Mouse (Mus musculus): Measurements from ENCODE around the gene Vat1l.

The Vat1l gene

GRCm38 (mm10) chr8:114298253-114298652 is 92.8 kb downstream of the Vat1l start:
- no peak for DNase-seq

DNA sequence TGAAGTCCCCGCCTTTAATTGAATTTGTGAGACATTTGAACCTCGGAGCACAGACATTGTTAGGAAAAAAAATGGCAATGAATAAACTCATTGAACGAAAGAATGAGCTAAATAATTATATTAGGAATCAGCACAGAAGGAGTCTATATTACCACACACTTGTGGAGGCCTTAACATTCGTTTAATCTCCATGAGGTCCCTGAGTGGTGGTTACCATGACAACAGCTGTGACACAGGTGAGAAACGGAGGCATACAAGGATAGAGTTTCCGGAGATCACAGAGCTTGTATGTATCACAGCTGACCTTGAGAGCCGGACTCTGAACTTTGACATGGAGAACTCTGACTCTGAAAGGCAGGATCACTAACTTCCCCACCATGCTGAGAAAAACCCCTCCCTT is 94.7 kb downstream of the Vat1l start:
- DNase-seq = no peak

- no peak for DNase-seq
Measured at GRCm38 (mm10) chr8:114306296-114306695, 100.9 kb downstream of the Vat1l start.

DNA sequence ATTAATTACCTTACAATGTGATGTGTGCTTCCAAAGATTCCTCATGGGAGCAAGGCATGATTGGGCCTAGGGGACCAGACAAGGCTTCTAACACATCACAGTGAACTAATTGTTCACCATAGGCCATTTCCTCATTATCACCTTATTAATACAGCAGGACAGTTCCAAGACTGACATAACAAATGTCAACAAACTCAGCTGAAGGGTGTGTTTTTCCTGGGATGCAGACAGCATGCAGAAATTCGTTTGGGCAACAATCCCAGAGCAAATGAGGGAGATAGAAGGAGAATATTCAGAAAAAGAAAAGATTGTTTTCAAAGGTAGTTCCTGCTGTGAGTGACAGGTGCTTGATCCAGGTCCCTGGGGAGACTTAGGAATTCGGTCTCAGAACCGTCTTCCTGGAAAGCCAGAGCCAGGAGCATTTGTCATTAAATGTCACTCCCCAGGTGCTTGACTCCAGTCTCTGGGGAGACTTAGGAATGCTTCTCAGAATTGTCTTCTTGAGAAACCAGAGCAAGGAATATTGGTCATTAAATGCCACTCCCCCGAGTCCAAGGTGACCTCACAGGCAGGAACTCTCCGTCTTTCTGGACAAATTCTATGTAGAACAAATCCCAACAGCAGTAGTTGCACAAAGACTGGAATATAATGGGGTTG is 109.4 kb downstream of the Vat1l start:
- DNase-seq = no peak

GRCm38 (mm10) chr8:114318161-114318560 is 112.7 kb downstream of the Vat1l start:
- no peak for DNase-seq

DNA sequence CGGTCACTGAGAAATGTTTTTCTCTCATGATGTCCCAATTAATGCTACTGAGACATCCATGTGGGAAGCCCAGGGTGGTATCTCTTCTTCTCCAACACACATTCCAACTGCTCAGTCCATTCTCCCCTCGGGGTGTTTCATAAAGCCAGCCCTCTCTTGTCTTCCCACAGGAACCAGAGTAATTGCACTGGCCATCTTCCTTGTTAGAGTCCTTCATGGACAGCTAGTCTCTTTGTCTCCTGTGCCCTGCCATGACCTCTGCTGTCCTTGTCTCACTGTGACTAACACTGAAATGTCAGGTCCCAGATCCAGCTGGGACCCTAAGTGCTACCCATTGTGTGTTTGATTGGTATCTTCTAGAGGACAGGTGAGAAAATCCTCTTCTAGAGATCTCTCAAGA is 116.7 kb downstream of the Vat1l start:
- DNase-seq = no peak

DNA sequence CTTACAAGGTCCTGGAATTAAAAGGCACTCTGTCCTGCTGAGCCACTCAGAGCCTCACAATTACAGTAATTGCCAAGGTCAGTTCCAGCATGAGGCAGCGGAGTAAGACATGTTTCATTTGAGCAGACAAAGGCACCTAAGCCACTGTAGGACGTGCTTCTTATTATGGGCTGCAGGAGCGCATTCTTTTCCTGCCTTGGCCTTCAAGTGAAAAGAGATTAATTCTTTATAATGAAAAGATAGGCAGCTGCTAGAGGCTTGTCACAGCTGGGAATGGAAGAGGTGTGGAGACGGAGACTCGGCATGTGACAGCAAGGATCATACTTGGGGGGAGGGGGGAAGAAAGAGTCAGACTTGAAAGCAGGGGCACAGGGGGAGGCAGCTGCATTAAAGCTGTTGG is 126.5 kb downstream of the Vat1l start:
- no peak for DNase-seq

GRCm38 (mm10) chr8:114332949-114333348 is 127.5 kb downstream of the Vat1l start:
- DNase-seq = no peak

- no peak for DNase-seq
Measured at GRCm38 (mm10) chr8:114335721-114336120, 130.3 kb downstream of the Vat1l start.

DNA sequence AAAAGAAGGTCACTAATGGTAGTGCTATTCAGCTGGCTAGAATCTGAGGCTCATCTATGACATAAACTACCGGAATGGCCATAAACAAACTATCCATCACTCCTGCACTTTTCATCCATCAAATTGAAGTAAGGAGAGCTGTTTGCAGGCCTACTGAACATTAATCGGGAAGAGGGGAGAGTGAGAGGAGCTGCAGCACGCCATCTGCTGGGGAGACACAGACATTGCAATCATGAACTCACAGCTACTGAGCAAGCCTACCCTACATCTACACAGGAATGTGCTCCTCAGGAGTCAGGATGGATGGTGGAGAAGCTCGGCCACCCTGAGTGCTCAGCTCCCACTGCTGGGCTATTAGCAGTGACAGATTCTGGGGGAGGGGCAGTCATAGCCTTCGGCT is 136.9 kb downstream of the Vat1l start:
- DNase-seq = no peak

DNA sequence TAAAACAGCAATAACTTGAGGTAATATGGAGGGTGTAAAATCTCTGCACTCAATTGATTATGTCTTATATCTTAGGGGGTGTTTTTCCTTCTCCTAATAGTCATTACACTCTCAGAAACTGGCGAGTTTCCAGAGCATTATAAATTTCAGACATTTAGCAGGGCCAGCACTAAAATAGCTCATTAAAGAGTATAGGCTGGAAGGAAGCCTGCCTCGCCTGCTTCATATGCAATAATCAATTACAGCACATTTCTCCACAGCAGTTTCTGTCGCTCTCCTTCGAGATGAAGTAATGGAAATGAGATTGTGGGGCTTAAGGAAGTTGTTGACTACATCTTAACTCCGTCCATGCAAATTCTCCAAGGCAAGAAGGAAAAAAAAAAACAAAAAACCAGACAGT is 139.4 kb downstream of the Vat1l start:
- no peak for DNase-seq

DNA sequence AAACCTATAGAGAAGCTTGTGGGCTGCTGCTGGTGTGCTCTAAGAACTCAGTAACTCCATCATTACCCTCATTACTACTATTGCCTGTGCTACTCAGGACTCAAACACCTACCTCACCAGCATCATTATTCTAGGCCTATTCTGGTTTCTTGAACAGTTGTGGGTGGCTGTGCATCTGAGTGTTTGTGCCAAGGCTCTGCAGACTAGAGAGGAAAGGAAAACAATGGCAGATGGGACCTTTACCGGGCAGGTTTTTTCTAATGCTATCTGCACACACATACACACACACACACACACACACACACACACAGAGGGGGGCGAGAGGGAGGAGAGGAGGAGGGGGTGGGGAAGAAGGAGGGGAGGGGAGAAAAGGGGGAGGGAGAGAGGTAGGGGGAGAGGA is 140.6 kb downstream of the Vat1l start:
- DNase-seq = no peak

DNA sequence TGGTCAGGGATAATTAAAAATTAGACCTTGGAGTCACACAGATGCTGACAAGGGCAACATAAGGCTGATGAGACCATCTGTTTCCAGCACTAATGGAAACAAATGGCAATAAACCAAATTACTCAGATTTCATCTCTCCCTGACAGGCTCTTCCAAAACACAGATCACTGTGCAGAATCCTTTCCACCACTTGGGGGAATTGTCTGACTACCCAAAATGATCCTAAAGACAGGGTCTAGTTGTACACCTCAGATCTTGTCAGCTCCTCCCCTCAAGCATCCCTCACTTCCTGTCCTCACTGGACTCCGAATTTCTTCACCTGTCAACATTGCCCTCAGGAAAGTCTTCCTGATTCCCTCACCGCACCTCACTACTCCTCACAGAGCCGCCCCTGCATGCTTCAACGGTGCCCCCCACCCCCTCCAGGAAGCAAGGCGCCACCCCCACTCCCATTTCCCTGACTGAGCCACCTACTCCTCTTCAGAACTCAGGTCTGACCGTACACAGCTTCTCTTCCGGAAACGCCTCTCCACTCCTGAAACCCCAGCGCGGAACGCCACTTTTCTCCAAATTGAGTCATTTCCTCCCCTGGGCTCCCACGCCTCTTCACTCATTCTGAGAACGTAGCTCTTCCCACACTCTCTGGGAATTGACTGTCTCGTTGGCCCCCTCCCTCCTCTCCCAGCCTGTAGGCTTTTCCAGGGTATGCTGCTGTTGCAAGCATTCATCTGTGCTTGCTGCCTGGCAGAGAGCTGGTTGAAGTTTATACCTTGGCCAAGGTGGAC is 146.4 kb downstream of the Vat1l start:
- DNase-seq = peak; percentile 19

GRCm38 (mm10) chr8:114360506-114360905 is 155.1 kb downstream of the Vat1l start:
- DNase-seq = no peak

DNA sequence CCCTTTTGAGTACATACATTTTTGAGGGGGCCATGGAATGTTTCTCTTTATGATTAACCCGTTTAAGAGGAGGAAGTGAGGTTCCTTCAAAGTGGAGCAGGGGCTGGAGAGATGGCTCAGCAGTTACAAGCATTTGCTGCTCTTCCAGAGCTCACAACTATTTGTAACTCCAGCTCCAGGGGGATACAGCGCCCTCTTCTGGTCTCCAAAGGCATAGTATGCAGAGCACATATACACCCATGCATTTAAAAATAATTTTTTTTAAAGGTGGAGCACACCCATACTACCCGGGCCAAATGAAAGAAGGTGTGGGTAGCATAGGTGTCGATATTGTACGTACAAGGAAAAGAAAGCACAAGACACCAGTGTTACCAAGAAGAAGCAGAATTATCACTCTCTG is 157.8 kb downstream of the Vat1l start:
- peak; percentile 12 for DNase-seq

GRCm38 (mm10) chr8:114363656-114364055 is 158.2 kb downstream of the Vat1l start:
- DNase-seq = no peak

- peak; percentile 86 for DNase-seq
Measured at GRCm38 (mm10) chr8:114369038-114369976, 163.9 kb downstream of the Vat1l start.

DNA sequence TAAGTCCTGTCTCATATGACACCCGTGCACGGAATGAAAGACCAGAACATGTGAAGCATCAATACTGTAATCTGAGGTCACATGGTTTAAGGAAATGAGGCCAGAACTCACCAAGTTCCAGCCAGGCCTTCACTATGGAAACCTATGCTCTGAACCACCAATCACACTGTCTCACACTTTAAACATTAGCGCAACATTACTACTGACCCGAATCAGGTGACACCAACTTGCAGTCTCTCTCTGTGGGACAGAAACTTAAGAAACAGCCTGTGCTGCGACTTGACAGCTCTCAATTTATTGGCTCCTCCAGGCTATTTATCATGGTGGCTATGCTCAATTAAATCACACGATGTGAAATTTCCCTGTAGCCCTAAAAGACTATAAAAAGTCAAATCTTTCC is 169.0 kb downstream of the Vat1l start:
- DNase-seq = no peak

DNA sequence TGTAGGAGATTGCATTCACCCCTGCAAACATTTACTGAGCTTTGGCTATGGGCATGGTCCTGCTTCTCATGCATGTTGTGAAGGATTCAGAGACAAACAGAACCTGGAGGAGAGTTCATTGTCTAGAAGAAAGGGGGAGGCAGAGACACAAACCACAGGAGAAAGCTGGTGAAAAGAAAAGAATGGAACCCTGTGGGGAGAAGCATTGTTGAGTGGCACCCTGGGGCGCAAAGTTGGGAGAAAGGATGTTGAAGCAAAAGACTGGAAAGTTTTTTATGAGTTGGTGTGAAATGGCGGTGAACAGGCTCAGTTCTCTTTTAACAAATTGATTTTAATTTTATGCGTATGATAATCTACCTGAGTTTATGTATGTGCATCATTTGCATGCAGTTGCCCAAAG is 178.8 kb downstream of the Vat1l start:
- DNase-seq = no peak

GRCm38 (mm10) chr8:114387494-114387893 is 182.1 kb downstream of the Vat1l start:
- DNase-seq = no peak

DNA sequence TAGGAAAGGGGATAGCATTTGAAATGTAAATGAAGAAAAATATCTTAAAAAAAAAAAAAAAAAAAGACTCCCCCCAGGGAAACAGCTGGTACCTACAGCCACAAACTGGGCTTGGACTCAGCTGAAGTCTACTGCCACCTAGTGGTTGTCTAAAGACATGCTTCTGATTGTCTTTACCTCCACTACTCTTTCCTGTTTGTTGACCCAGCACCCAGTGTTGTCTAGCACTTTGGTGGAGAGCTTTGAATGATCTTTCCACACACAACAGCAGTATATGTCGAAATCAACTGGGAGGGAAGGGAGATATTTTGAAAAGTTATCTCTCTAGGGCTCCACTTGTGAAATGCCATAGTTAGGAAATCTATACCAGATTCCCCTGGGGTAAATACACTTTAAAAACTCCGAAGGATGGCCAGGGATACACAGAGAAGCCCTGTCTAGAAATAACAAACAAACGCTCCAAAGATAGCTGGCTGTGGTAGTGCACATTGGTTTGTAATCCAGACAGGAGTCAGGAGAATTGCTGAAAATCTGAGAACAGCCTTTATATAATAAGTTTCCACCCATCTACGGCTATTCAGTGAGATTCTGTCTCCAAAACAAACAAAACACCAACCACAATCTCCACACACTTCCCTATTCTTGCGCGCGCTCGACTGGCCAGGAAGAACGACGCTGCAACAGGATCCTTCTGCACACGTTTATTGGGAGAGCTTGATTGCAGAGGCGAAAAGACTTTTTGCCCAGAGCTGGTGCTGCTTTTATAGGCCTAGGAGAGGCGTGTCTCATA is 185.2 kb downstream of the Vat1l start:
- DNase-seq = no peak

GRCm38 (mm10) chr8:114398326-114398725 is 192.9 kb downstream of the Vat1l start:
- DNase-seq = no peak

DNA sequence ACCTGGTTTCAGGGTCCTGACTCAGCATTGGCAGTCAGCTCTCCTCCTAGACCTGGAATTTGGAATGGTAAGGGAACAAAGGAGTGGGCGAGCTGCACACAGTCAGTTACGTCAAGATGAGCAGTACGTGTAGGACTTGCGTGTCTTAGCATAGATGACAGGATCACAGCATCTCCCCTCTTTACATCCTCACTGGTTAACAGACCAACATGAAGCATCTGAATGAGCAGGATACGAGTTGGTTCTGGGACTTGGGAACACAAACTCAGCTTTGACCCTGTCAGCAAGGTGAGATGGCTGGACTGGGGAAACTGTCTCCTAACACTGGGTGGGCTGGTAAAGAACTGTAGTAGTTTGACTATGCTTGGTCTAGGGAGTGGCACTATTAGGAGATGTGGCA is 193.9 kb downstream of the Vat1l start:
- DNase-seq = no peak

All from kidney, postnatal 10 days (tissue).